Mouse (Mus musculus) thymus, postnatal 10 days (tissue): ENCODE results near the gene Zar1l.
"Not testable (repeated sequence)": the region's sequence is repeated elsewhere in the genome, so short reads cannot be mapped to it uniquely, and the experiment has no call there.

Source experiments
- DNase-seq, 2 experiments: peaks; one replicate each; pipeline ENCODE4 v3.0.0; 2021; ENCODE audit warnings: low spot score in 2 of 2

The Zar1l gene

DNA sequence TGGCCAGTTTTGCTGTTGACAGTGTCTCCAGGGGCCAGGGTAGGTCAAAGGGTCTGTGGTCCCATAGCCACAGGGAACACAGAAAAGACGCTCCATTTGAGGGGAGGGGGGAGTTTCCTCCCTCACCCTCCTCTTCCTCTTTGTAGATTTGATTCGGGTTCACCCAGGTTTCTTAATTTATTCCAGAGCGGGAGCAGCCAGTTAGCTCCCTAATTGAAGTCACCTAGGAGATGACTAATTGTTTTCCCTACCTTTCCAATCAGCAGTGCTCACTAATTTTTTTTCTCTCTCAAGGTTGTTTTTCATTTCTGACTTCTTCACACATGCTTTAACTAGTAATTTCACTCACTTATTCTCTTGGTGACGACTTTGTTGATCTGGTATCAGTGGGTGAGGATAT, at the start of gene Zar1l:
Gene Zar1l (minus strand): TSS at position 101 of the 400 bp plus-strand sequence.
- no peak for DNase-seq

DNA sequence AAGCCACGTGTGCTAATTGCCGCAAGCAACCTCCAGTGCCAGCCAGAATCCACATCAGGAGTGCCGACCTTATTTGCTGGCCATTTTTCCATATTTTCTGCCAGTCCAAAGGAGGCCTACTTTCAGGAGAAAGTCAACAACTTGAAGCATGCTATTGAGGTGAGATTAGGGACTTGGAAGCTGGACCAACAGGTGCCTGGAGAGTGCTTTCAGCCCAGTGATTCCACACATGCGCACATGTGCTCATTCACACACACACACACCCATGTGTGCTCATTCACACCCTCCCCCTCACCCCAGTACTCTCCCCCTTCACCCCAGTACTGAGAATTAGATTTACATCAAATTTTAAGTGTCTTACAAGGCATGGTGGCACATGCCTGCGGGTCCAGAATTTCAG, 49.0 kb upstream of the Zar1l start:
- no peak for DNase-seq

DNA sequence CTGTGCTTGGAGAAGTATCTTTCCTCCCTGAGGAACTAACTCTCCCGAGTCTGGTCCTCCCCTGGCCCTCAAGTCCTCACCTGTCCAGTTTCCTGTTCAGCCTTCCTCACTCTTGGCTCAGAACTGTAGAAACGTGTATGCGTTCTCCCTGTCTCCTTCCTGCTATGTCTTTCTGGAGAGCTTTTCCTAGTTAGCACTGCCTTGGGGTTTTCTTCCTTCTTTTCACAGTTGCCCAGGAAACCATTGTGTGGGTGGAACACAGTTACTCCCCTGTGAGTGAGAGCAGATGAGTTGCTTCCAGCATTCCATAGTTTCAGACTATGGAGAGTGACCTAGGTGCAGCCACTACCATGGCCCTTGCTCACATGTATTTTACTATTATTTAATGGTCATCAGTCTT, 48.3 kb upstream of the Zar1l start:
- DNase-seq = no peak

- DNase-seq = no peak
These were observed 46.5 kb upstream of the Zar1l start for GRCm38 (mm10) chr5:150564426-150564825.

DNA sequence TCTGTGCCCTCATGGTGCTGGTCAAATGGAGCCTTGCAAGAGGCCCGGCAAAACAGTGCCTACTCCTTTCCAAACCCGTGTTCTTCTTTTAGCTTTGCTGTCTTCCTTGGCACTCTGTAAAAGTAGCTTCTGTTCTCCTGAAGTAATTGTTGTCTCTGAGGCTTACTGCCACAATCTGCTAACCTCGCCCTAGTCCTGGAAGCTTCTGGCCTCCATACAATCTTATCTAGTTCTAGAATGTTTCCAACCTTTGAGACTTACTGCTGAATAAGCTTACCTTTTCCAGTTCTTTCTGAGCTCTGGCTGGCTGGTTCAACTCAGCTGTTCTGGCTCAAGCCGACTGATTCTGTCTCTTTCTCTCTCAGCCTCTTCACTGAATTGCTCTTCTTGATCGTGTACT, 43.8 kb upstream of the Zar1l start:
- no peak for DNase-seq

DNA sequence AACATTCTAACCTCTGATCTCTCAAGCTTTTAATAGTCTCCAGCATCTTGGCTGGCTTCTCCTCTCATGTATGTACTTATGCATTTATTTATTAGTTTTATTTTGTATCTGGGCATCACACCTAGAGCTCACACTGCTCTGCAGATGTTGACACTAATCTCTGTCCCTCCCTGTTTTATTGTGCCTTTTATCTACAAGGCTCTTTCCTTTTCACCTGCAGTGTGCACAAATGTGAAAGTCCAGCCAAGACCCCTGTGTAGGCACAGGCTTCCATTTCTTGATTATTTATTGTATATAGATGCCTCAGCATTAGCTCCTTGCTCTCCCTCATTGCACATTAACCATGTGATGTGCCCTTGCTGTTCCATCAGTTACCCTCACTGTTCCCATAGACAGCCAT, 43.4 kb upstream of the Zar1l start:
- DNase-seq = no peak

DNA sequence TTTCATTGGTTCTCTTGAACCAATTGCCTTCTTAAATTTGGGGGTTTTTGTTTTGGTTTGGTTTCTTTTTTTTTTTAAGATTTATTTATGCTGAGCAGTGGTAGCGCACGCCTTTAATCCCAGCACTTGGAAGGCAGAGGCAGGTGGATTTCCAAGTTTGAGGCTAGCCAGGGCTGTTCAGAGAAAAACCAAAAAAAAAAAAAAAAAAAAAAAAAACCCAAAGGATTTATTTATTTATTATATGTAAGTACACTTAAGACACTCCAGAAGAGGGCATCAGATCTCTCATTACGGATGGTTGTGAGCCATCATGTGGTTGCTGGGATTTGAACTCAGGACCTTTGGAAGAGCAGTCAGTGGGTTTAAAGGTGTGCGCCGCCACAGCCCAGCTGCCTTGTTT, 42.9 kb upstream of the Zar1l start:
- DNase-seq = no peak

DNA sequence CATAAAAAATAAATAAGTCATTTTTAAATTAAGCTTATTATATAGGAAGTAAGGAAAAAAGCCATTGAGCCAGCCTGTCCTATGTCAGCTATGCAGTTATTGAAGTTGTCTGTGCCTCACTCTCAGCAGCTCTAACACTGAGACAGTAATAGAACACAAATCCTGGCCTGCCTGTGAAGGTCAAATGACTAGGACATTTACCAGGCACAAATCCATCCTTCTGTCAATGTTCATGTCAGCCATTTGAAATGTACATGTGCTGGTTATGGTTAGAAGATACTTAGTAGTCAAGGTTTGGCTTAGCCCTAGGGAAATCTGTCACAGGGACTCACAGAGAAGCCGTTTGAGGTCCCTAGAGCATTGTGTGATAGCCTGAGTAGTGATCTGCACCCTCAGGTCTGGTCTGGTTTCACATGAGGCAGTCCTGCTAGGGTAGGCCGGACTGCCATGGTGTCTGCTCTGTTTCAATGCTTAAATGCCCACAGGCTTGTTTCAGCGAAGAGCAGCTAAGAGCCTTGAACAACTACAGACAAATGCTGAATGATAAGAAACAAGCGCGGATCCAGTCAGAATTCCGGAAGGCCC, 41.6 kb upstream of the Zar1l start:
- no peak for DNase-seq

- DNase-seq = no peak
These were observed 33.7 kb upstream of the Zar1l start for GRCm38 (mm10) chr5:150551637-150552036.

DNA sequence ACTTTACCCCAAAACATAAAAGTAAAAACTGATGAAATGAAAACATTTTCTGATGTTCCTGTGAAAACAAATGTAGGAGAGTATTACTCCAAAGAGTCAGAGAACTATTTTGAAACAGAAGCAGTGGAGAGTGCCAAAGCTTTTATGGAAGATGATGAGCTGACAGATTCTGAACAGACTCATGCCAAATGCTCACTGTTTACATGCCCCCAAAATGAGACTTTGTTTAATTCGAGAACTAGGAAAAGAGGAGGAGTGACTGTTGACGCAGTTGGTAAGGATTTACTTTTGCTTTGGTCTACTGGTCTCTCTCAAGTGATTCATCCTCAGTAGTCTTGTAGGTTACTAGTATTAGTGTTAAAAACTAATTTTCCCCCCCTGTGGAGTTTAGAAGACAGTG, 25.2 kb upstream of the Zar1l start:
- DNase-seq = no peak

GRCm38 (mm10) chr5:150541302-150541701, 23.3 kb upstream of the Zar1l start:
- no peak for DNase-seq

- DNase-seq = no peak
These were observed 7.3 kb upstream of the Zar1l start for GRCm38 (mm10) chr5:150525239-150525638.

DNA sequence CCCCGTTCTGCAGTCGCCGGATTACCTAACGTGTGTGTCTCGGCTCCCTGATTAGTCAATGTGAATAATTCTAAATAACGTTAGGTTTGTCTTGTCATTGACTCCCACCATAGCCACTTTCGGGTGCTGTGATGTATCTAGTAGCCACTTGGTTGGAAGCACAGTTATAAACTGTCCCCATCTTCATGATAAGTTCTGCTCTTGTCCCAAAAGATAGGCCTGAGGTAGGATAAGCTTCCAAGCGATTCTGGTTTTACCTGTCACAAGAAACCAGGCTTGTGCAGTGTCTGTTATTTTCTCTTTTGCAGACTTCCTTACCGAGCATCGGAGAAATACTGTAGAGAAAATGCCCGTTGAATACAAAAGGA, 4.9 kb upstream of the Zar1l start:
- no peak for DNase-seq

DNA sequence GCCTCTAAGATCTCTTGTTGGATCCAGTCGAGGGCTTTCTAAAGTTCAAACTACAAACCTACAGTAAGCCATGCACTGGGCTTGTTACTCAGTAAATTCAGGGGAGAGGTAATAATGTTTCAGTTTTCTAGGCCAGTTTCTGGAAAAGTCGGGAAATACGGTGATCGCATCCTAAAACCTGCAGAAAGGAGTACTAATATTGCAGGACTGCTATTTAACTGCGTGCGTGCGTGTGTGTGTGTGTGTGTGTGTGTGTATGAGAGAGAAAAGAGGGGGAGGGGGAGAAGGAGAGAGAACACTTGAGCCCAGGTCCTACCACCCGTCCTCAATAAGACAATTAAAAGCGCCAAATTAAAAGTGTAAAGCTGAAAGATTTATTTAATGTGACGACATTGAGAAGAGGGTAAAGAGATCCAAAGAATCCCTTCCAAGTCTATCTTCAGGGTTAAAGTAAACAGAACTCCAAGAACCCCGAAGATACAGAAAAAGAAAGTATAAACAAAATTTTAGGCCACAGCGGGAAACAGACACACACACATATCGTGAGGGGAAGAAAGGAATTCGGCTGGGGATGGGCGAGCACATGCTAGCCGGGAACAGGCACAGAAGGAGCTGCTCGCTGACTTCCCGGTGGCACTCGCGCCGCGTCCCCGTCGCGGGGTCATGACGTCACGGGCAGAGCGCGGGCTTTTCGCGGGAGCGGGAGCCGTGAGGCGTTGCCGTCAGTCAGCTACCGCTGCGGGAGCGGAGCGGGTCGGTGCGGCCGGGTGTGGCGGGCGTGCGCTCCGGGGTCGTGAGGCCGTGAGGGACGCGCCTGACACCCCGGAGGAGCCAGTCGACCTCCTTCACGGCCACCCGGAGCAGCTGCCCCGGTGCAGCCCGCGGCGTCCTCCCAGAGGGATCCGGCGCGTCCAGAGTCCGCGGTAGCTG, 4.2 kb upstream of the Zar1l start, which contains the start of gene Brca2:
Gene Brca2 (plus strand): TSS at position 694 of the 930 bp plus-strand sequence.
- peak; percentile 85 to 92 for DNase-seq

DNA sequence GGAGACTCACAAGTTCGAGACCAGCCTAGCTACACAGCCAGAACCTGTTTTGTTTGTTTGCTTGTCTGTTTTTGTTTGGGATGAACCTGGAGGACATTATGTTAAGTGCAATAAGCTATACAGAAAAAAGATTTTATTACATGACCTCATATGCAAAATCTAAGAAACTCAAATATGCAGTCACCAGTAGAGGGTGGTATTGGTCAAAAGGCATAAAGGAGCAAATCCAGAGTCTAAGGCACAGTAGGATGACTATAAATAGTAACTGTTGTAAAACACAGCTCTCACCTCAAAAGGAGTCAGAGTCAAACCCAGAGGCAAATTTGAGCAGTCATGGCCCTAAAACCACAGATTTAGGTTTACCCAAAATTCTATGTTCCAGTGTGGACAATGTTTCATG, 1.6 kb upstream of the Zar1l start:
- peak in 1 of 2 experiments; percentile 34 for DNase-seq

DNA sequence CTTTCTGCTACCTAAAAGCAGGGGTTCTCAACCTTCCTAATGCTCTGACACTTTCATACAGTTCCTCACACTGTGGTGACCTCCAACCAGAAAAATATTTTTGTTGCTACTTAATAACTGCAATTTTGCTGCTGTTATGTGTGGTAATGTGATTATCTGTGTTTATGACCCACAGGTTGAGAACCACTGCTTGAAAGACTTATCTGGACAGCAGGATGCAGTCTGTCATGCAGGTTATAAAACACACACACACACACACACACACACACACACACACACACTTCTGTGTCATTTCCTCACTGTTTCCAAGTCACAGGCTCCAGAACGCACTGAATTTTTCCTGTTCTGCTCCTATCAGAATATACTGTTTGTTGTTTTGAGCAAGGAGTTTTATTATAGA, 3.9 kb downstream of the Zar1l start:
- DNase-seq = no peak

DNA sequence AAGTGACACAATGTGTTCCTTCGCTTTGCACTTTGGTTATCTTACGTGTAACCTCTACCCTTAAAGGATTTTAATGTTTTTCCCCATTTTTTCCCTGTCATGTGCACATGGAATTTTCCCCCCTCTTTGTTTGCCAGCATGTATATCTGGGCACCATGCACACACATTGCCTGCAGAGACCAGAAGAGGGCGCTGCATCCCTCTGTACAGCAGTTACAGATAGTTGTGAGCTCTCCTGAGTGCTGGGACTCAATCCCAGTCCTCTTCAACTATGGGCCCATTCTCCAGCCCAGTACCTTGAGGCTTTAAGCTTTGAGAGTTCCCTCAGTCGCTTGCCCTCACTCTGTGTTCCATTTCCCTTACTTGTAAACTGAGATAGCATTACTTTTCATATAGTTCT, 4.7 kb downstream of the Zar1l start:
- DNase-seq = no peak

GRCm38 (mm10) chr5:150510451-150511225, 7.3 kb downstream of the Zar1l start:
- no peak for DNase-seq

DNA sequence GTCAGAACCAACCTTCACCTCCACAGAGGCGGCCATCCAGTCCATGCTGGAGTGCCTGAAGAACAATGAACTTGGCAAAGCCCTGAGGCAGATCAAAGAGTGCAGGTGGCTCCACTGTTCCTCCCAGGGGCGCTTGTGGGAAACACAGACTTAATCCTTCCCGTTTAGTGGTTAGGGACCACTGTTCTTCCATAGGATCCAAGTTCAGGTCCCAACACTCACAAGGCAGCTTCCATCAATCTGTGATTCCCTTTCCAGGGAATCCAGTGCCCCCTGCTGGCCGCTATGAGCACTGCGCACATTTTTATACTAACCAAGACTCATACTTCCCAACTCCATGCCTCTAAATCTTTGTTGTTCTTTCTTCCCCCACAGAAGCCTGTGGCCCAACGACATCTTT, 22.2 kb downstream of the Zar1l start:
- DNase-seq = peak in 1 of 2 experiments; percentile 37

DNA sequence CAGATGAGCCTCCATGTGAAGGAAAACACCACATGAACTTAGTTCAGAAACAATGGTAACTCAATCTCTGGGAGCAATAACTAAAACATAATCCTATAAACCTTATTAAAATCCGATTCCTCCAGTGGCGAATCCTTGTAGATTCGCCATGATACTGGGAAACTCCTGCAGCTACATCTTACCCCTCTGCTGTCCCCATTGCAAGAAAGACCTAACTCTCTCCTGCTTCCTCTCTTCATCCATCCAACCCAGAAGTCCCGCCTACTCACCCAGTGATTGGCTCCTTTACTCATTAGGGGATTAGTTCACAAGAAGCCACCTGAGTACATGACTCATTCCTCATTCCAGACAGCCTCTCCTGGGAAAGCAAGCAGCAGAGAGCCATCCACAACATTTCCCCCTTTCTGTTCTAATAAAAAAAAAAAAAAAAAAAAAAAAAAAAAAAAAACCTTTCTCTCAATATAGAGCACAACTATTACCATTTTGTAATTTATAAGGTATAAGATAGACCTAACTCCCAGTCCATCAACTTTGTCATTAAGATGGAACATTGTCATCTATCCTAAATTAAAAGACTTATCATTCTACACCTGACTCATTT, 26.3 kb downstream of the Zar1l start:
- DNase-seq = not testable (repeated sequence)

GRCm38 (mm10) chr5:150490821-150491220, 27.1 kb downstream of the Zar1l start:
- DNase-seq = no peak

DNA sequence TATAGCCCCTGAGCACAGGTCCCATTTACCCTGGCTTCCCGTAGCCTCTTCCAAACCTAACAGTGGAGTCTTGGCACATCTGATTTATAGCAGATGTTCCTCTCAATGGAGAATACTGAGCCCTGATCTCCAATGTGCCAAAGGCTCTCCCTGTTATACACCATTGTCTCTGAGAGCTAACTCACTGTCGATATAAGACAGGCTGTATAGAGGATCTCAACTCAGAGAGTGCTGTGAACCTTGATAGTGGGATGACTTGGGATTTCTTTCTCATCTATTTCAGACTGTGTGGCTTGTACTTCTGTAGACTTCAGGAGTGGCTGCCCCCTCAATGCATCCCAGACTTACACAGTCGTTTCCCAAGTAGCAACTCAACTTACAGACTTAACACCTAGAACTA, 27.7 kb downstream of the Zar1l start:
- no peak for DNase-seq
